Mouse (Mus musculus) retina, postnatal 7 days (tissue): Measurements from ENCODE around the gene Coro6.

Experiments used
- DNase-seq: peaks from one replicate; pipeline ENCODE4 v3.0.0-alpha.2; 2012; ENCODE audit warnings: low read depth, low spot score

Coro6 gene

DNA sequence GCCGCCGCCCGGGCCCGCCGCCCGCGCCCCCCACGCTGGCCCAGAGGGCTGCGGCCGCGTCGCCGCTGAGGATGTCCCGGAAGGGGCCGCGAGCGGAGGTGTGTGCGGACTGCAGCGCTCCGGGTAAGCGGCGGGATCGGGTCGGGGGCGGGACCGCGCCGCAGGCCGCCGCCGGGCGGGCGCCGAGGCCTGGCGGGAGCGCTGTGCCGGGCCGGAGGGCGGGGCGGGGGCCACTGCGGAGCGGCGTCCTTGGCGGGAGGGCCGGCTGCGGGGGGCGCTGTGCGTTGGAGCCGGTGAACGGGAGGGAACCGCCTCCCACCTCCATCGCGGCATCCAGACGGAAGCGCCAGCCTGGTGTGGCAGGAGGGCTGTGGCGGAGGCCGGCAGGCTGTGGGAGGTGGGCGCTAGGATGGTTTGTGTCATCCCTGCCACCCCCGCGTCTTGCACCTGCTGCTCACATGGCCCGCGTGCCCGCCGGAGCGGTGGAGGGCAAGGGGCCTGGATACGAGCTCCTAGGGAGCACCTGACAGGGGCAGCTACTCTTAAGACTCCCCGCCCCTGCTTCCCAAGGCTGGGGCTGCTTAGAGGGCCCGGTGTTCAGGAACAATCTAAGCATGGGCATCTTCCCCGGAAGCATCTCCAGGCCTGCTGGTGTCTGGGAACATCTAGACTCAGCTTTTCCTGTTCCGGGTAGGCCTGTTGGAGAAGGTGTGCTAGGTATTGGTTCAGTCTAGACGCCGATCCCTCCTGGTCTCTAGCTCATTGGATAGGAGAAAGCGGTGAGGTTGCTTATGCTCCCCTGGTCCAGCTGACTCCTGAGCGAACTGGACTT is 31.5 kb downstream of the Coro6 start, which contains the start of gene Git1:
Gene Git1 (plus strand): TSS at position 51 of the 832 bp plus-strand sequence.
- no peak for DNase-seq

DNA sequence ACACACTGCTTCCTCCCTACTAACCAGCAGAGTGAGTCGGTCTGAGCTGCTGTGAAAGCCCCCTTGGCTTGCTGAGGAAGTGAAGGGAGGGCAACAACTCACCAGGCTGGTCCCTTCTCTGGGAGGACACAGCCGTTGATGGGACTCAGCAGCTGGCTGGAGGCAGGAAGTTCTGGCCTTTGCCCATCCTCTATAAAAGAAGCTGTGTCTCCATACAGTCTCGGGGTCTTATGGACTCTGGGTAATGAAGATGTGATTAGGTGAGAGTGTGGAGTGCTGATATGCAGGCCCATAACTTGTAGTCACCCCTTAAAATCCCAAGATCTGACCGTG is 32.1 kb downstream of the Coro6 start:
- DNase-seq, result no peak

GRCm38 (mm10) chr11:77494782-77495181 is 32.6 kb downstream of the Coro6 start:
- DNase-seq, result no peak

- DNase-seq, result no peak
Observed at GRCm38 (mm10) chr11:77495507-77495906, 33.3 kb downstream of the Coro6 start.

GRCm38 (mm10) chr11:77497341-77497756 is 35.1 kb downstream of the Coro6 start:
- no peak for DNase-seq

GRCm38 (mm10) chr11:77497851-77498250 is 35.6 kb downstream of the Coro6 start:
- no peak for DNase-seq

DNA sequence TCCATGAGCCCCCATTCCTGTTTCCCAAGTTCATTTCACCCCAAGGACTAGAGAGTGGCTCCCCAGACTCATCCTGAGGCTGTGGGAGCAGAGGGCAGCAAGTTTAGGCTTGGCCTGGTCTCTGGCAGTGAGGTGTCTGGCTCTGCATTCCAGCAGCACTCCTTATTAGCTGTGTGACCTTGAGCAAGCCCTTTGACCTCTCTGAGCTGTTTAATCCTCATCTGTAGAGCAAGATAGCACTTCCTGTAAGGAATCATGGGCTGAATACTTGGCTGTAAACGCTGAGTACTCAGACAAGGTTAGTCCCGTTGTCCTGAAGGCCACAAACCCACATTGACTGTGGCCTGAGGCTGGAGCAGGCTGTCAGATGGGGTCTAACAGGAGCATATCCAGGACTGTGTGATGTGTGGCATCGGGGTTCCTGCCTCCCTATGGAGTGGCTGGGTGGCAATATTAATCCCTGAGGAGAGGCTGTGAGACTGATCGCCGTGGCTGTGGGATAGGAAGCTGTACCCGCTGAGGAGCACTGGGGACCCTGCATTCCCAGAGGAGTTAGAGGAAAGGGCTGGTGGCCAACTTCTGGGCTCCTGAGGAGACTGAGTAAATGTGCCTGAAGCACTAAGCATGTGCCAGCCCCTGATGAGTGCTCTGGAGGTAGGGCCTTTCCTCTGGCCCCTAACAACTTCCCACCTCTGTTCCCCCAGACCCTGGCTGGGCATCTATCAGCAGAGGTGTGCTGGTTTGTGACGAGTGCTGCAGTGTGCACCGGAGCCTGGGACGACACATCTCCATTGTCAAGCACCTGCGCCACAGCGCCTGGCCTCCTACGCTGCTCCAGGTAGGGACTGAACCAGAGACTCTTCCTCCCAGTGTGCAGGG is 36.3 kb downstream of the Coro6 start:
- no peak for DNase-seq

GRCm38 (mm10) chr11:77499354-77499753 is 37.1 kb downstream of the Coro6 start:
- DNase-seq, result no peak

DNA sequence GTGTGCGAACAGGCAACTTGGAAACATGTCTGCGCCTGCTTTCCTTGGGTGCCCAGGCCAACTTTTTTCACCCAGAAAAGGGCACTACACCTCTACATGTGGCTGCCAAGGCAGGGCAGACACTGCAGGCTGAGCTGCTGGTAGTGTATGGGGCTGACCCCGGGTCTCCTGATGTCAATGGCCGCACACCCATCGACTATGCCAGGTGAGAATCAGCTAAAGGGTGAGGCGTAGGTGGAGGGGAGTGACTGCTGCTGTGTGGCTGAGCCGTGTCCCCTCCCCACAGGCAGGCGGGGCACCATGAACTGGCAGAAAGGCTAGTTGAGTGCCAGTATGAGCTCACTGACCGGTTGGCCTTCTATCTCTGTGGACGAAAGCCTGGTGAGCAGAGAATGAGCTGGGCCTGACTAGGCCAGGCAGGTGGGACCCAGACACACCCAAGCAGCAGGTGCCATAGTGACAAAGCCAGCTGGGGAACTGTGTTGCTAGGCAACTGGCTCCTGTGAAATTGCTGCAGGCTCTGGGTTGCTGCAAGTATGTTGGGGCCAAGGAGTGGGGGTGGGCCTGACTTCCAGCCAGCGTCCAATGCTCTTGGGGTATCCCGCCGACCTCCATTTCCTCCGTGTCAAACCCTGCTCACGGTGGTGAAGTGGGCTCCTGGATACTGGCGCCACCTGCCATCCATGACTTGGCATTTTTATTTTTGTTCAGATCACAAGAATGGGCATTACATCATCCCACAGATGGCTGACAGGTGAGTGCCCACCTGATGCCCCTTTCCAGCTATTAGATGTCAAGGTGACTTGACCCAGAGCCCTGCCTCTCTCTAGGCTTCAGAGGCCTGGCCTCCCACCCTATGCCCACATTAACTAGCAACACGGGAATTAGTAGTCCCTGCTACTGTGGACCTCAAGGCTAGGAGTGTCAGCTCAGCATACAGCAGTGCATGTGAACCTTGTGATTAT is 38.4 kb downstream of the Coro6 start:
- no peak for DNase-seq

DNA sequence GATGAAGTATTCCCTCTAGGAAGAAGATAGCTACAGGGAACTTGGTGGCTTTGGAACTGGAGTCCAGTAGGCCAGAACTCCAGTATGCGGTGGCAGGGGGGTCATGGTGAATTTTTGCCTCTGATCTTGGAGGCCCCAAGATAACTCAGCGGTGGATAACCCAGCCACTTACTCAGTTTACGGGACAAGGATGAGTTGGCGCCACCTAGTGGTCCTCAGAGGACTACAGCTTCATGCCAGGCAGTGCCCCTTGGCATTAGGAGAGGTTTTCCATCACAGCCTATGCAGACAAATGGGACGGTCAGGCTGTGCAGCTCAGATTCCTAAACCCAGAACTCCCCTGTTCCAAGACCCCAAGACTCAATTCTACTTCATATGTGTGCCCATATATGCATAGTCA is 39.2 kb downstream of the Coro6 start:
- peak; percentile 66 for DNase-seq

- no peak for DNase-seq
Observed at GRCm38 (mm10) chr11:77501971-77502370, 39.8 kb downstream of the Coro6 start.

GRCm38 (mm10) chr11:77502481-77502880 is 40.3 kb downstream of the Coro6 start:
- no peak for DNase-seq

GRCm38 (mm10) chr11:77503511-77503910 is 41.3 kb downstream of the Coro6 start:
- DNase-seq, result no peak

DNA sequence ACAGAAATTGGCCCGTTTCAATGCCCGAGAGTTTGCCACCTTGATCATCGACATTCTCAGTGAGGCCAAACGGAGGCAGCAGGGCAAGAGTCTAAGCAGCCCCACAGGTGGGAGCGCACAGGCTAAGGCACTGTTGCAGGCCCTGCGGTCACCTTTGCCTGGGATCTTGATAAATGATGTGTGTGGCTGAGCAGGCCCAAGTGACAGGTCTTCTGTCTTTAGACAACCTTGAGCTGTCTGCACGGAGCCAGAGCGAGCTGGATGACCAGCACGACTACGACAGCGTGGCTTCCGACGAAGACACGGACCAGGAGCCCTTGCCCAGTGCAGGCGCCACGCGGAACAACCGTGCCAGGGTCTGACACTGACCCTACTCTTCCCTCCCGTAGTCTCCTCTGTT is 42.2 kb downstream of the Coro6 start:
- DNase-seq, result no peak

GRCm38 (mm10) chr11:77505291-77505980 is 43.2 kb downstream of the Coro6 start:
- DNase-seq, result no peak

GRCm38 (mm10) chr11:77506273-77506672 is 44.1 kb downstream of the Coro6 start:
- DNase-seq, result no peak

GRCm38 (mm10) chr11:77506941-77507340 is 44.7 kb downstream of the Coro6 start:
- DNase-seq, result no peak

DNA sequence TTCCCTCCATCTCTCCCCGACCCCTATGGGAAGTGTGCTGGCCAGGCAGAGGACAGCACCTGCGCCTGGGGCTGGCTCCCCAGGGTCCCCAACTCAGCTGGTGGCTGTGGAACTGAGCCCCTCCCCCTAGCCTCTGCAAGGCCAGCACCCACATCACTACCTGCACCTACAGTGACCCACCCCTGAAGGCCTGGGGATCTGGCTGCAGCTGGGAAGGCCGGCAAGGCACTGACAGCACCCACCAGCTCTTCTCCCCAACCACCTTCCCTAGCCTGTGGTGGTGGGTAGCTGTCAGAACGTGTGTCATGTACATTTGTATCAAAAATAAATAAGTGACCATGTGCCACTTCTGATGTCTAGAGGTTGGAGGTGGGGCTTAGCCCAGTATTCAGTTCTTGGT is 45.2 kb downstream of the Coro6 start:
- DNase-seq, result no peak

DNA sequence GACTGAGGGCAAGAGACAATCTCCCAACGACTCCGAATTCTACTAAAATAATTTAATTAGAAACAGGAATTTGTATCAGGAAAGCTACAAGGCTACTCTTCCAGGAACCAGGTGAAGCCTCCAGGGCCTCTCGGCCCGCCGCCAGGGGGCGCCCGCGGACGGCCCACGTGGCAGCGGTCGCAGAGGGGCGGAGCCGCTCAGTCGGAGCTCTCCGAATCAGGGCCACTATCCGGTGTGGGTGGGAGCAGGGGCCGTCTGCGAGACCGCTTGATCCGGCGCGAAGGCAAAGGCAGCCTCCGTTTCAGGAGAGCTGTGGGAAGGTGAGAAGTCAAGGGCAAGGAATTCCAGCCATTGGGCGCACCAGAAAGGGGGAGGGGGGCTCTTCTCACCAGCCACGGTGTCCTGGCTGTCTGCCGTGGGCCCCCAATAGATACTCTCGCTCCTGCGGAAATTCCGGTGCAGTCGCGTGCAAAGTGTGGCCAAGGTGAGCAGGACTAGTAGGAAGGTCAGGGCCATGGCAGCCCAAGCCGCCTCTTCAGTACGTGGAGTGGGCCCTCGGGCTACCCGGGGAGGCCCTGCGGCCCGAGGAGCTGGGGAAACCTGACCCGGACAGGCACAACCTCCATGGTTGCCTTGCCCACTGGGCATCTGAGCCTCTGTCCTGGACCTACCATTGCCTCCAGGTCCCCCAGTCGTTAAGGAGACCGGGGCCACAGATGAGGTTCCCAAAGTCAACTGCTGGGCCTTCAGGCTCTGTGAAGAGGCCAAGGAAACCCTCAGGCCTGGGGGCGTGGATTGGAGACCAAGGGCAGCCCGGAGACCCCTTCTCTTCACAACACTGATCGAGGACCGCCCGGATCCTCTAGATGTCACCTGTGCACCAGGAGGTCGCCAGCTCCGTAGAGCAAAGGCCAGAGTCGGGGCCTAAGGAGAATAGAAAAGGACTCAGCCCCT is 46.1 kb downstream of the Coro6 start:
- peak; percentile 79 for DNase-seq

DNA sequence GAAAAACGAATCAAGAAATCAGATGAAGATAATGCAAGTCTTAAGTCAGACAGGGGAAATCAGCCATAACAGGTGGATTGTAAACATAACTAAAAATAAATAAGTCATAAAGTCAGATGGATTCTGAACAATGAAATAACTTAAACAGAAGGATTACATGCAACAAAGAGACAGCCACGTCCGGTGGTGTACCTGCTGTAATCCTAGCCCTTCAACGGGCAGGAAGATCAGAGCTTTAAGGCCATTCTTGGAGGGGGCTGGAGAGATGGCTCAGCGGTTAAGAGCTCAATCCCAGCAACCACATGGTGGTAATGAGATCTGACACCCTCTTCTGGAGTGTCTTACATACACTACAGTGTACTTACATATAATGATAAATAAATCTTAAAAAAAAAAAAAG is 49.1 kb downstream of the Coro6 start:
- DNase-seq, result no peak
